Mouse (Mus musculus): Measurements from ENCODE around the gene Gcc2.

GRCm38 (mm10) chr10:58323028-58323991 lies 68.0 kb downstream of the Gcc2 start, which contains the start of gene Lims1:
- TF ChIP-seq CTCF (IDR thresholded peaks at IDR 0.05; ENCODE audit: insufficient read depth, low read length) (no peak), POLR2A (IDR thresholded peaks at IDR 0.05; ENCODE audit: borderline replicate concordance, extremely low read depth, low read depth, low read length) (peak; percentile 85; the same call in 1 of the 2 replicates)

All from lung, adult 2 months (tissue).